In the genomic region with DNA sequence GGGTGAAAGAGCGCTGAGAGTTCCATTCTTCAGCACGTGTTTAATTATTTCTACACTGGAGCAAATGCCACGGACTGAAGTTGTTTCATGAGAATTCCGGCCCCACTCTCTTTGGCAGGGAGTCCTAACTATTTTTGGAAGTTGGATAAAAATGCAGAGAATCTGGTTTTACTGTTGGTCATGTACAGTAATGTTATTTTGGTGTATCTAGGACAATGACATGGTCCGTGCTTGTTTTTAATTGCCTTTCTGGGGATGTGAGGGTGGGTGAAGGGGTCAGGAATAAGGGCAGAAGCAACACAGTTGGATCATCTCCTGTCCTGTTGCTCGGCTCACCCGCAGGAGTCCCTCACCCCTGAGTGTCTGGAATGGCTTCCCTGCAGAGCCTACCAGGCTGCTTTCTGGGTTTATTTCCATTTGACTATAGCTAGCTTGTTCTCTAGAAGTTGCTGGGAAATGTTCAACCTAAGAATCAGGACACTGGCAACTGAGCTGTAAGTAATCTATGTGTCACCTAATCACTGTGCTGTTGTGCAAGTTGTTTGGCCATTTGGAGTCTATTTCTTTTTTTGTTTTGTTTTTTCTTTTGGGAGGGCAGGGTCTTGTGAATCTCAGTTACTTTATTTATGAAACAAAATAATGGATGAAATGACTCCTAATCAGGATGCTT, we compare ENCODE assay signal across 9 mouse cellular contexts. TPM values are rescaled to one million over a fixed set of nuclear protein-coding genes. Genes with fewer than 3 reads are reported as not detected.
A peak's percentile ranks its signal among the peaks of the same experiment; 100 is the strongest.
DNase-seq lines count a peak whose midpoint lies in the region; ATAC-seq lines count a peak whose summit lies in the region.
"Had no signal": no experiment of that assay in that cellular context is flagged by ENCODE, and none has a peak within 500 bp of the region (broad histone marks: within the 10 kb centered on the region; RNA-seq: fewer than 3 reads in every experiment).

No protein-coding gene starts in this region.

- ATAC-seq in heart, embryonic 16.5 days (replicated peaks; ENCODE audit: extremely low read depth, insufficient read depth, low FRiP score) = no peak
- no peak for ATAC-seq in heart, embryonic 12.5 days (ENCODE audit: insufficient number of reproducible peaks, low FRiP score)
- ATAC-seq in limb, embryonic 15.5 days (ENCODE audit: insufficient number of reproducible peaks, low FRiP score, low TSS enrichment, low read depth) = no peak

- peak; percentile 78 for DNase-seq in Muller cell, postnatal 12 days (ENCODE audit: inconsistent ontology term)
- peak; percentile 88 for DNase-seq in adipocyte (ENCODE audit: low spot score)
- DNase-seq in ovary, postnatal 36 days (ENCODE audit: low spot score) = no peak
- DNase-seq in gastrocnemius, postnatal 4 days (ENCODE audit: low spot score in 2 of 2) = no peak

- H3K9ac ChIP-seq in heart, embryonic 16.5 days (ENCODE audit: low read length) = no peak overlapping the region
- no peak overlapping the region for H3K9ac ChIP-seq in heart, embryonic 12.5 days
- H3K9ac ChIP-seq in limb, embryonic 15.5 days = no peak overlapping the region

- WGBS in heart, embryonic 16.5 days = 55% methylated on average over 7 of the region's 7 CpGs
- 67% methylated on average over 7 of the region's 7 CpGs for WGBS in heart, embryonic 12.5 days
- WGBS in limb, embryonic 15.5 days = 39% methylated on average over 7 of the region's 7 CpGs

- no peaks in the 10 kb centered on the region for H3K36me3 ChIP-seq in heart, embryonic 16.5 days (ENCODE audit: control insufficient read depth, insufficient read depth)
- H3K36me3 ChIP-seq in heart, embryonic 12.5 days = no peaks in the 10 kb centered on the region
- no peaks in the 10 kb centered on the region for H3K36me3 ChIP-seq in limb, embryonic 15.5 days

- no peaks in the 10 kb centered on the region; the same call in 1 of the 2 replicates for H3K9me3 ChIP-seq in heart, embryonic 16.5 days (replicated peaks; ENCODE audit: control insufficient read depth, low read length)
- H3K9me3 ChIP-seq in heart, embryonic 12.5 days (replicated peaks) = no peaks in the 10 kb centered on the region
- H3K9me3 ChIP-seq in limb, embryonic 15.5 days = no peaks in the 10 kb centered on the region

- H3K4me2 ChIP-seq in heart, embryonic 16.5 days (ENCODE audit: low read depth, low read length) = no peak overlapping the region; the same call in 1 of the 2 replicates
- no peak overlapping the region for H3K4me2 ChIP-seq in heart, embryonic 12.5 days
- H3K4me2 ChIP-seq in limb, embryonic 15.5 days = no peak overlapping the region

- H3K27ac ChIP-seq in heart, embryonic 16.5 days (ENCODE audit: low read length) = 0 out of 2 replicates have a peak overlapping the region, but pooled peaks have one; percentile 26
- H3K27ac ChIP-seq in heart, embryonic 12.5 days (ENCODE audit: poor library complexity, severe bottlenecking) = no peak overlapping the region
- peak overlapping the region; percentile 12; the same call in 1 of the 2 replicates for H3K27ac ChIP-seq in limb, embryonic 15.5 days
- H3K27ac ChIP-seq: macrophage had no signal

- no peaks in the 10 kb centered on the region for H3K4me1 ChIP-seq in heart, embryonic 16.5 days (ENCODE audit: control insufficient read depth, insufficient read depth, low read length)
- H3K4me1 ChIP-seq in heart, embryonic 12.5 days (replicated peaks) = no peaks in the 10 kb centered on the region
- peaks cover 3% of the 10 kb centered on the region; the same call in 1 of the 2 replicates for H3K4me1 ChIP-seq in limb, embryonic 15.5 days

- H3K27me3 ChIP-seq in heart, embryonic 16.5 days (ENCODE audit: control insufficient read depth, insufficient read depth, low read length) = no peaks in the 10 kb centered on the region
- no peaks in the 10 kb centered on the region for H3K27me3 ChIP-seq in heart, embryonic 12.5 days (replicated peaks)
- no peaks in the 10 kb centered on the region for H3K27me3 ChIP-seq in limb, embryonic 15.5 days

- H3K4me3 ChIP-seq in heart, embryonic 16.5 days (ENCODE audit: low read length) = no peak overlapping the region
- no peak overlapping the region for H3K4me3 ChIP-seq in heart, embryonic 12.5 days
- no peak overlapping the region for H3K4me3 ChIP-seq in limb, embryonic 15.5 days
- H3K4me3 ChIP-seq: erythroblast, embryonic 14.5 days had no signal

RNA-seq across cellular contexts. Expression of gene Map3k1, which starts 48.1 kb away (rescaled TPM):
- 11.7 and 12.9 TPM in 2 replicates for polyA plus RNA-seq in heart, embryonic 16.5 days (2015; fragmentation: Nextera tagmentation; extraction: Ambion mirVana)
- 16.7 and 18.7 TPM in 2 replicates for polyA plus RNA-seq in heart, embryonic 12.5 days (2016; fragmentation: Nextera tagmentation; extraction: Ambion mirVana)
- polyA plus RNA-seq in limb, embryonic 15.5 days (2015; fragmentation: Nextera tagmentation; extraction: Ambion mirVana) = 13.1 and 14.5 TPM in 2 replicates
- 10 to 100 TPM; 21.2 to 22.6 TPM for total RNA-seq in gastrocnemius, postnatal 4 days (2021)

Comparison
In these comparisons a context has a peak if more than half of its experiments do, and no peak if none do; other contexts are left out.
1. DNase-seq: peak in Muller cell, postnatal 12 days (single experiment) and adipocyte (single experiment); none in ovary, postnatal 36 days (single experiment) and gastrocnemius, postnatal 4 days (0 of 2).